In genomic region chr16:17499249-17499883, GRCm38 (mm10) we compare ENCODE assay signal across 10 mouse cellular contexts. TPM values are rescaled to one million over a fixed set of nuclear protein-coding genes. Genes with fewer than 3 reads are reported as not detected.
A peak's percentile ranks its signal among the peaks of the same experiment; 100 is the strongest.
DNase-seq lines count a peak whose midpoint lies in the region; ATAC-seq lines count a peak whose summit lies in the region.
"Had no signal": no experiment of that assay in that cellular context is flagged by ENCODE, and none has a peak within 500 bp of the region (broad histone marks: within the 10 kb centered on the region; RNA-seq: fewer than 3 reads in every experiment).

No protein-coding gene starts in this region.

- no peaks in the 10 kb centered on the region for H3K27me3 ChIP-seq in kidney, embryonic 16.5 days (ENCODE audit: insufficient read depth, low read length)
- no peaks in the 10 kb centered on the region for H3K27me3 ChIP-seq in embryonic facial prominence, embryonic 10.5 days (replicated peaks; ENCODE audit: low read depth, poor library complexity, severe bottlenecking)
- H3K27me3 ChIP-seq in hindbrain, embryonic 13.5 days: peaks cover 7% of the 10 kb centered on the region; the same call in 1 of the 2 replicates
- H3K27me3 ChIP-seq: embryonic facial prominence, embryonic 13.5 days had no signal

- peak; percentile 28 to 34 for DNase-seq in kidney, postnatal 4 days
- DNase-seq in embryonic facial prominence, embryonic 10.5 days (ENCODE audit: low spot score): peak; percentile 51
- DNase-seq in neural tube, embryonic 10.5 days (ENCODE audit: extremely low spot score, low spot score): peak; percentile 47
- DNase-seq in heart, postnatal 10 days: no peak
- no peak for DNase-seq in gastrocnemius, postnatal 36 days

- no peak overlapping the region for H3K27ac ChIP-seq in kidney, embryonic 16.5 days (ENCODE audit: low read length)
- H3K27ac ChIP-seq in embryonic facial prominence, embryonic 10.5 days (replicated peaks): peak overlapping the region; percentile 30; the same call in 1 of the 2 replicates
- peak overlapping the region; percentile 36; the same call in 1 of the 2 replicates for H3K27ac ChIP-seq in hindbrain, embryonic 13.5 days
- H3K27ac ChIP-seq: embryonic facial prominence, embryonic 13.5 days; liver, embryonic 14.5 days had no signal

- intact Hi-C loops in heart, postnatal 10 days (cut with DNase I): no loop called here
- intact Hi-C loops in gastrocnemius, postnatal 36 days (cut with DNase I): no loop called here

- no peak overlapping the region for H3K9ac ChIP-seq in kidney, embryonic 16.5 days (replicated peaks; ENCODE audit: low read length)
- no peak overlapping the region for H3K9ac ChIP-seq in hindbrain, embryonic 13.5 days
- H3K9ac ChIP-seq: embryonic facial prominence, embryonic 13.5 days; liver, embryonic 14.5 days had no signal

- ATAC-seq in kidney, embryonic 16.5 days (ENCODE audit: low FRiP score, low TSS enrichment): no peak
- ATAC-seq in hindbrain, embryonic 13.5 days (ENCODE audit: low FRiP score): peak; percentile 80
- ATAC-seq in megakaryocyte, adult 5-6 weeks (ENCODE audit: poor library complexity, severe bottlenecking): no peak

- WGBS in kidney, embryonic 16.5 days: 35% methylated on average over 10 of the region's 10 CpGs
- 28% methylated on average over 10 of the region's 10 CpGs for WGBS in embryonic facial prominence, embryonic 10.5 days
- WGBS in hindbrain, embryonic 13.5 days: 14% methylated on average over 10 of the region's 10 CpGs

- H3K4me3 ChIP-seq in kidney, embryonic 16.5 days (ENCODE audit: low read length): no peak overlapping the region
- H3K4me3 ChIP-seq in embryonic facial prominence, embryonic 10.5 days: peak overlapping the region; percentile 8; the same call in 1 of the 2 replicates
- H3K4me3 ChIP-seq in hindbrain, embryonic 13.5 days: no peak overlapping the region
- H3K4me3 ChIP-seq: embryonic facial prominence, embryonic 13.5 days had no signal

- 0 out of 2 replicates have a peak, but pooled peaks cover 5% of the 10 kb centered on the region for H3K4me1 ChIP-seq in kidney, embryonic 16.5 days (ENCODE audit: insufficient read depth, low read length)
- peaks cover 14% of the 10 kb centered on the region for H3K4me1 ChIP-seq in embryonic facial prominence, embryonic 10.5 days
- peaks cover 21% of the 10 kb centered on the region for H3K4me1 ChIP-seq in hindbrain, embryonic 13.5 days (replicated peaks)

- H3K4me2 ChIP-seq in kidney, embryonic 16.5 days (replicated peaks; ENCODE audit: low read depth, low read length): no peak overlapping the region
- no peak overlapping the region for H3K4me2 ChIP-seq in hindbrain, embryonic 13.5 days
- H3K4me2 ChIP-seq: embryonic facial prominence, embryonic 13.5 days had no signal

- no peaks in the 10 kb centered on the region for H3K9me3 ChIP-seq in kidney, embryonic 16.5 days (ENCODE audit: low read length)
- H3K9me3 ChIP-seq in embryonic facial prominence, embryonic 10.5 days: no peaks in the 10 kb centered on the region
- H3K9me3 ChIP-seq in hindbrain, embryonic 13.5 days: no peaks in the 10 kb centered on the region
- H3K9me3 ChIP-seq: embryonic facial prominence, embryonic 13.5 days had no signal

- no peaks in the 10 kb centered on the region for H3K36me3 ChIP-seq in kidney, embryonic 16.5 days (ENCODE audit: insufficient read depth, low read length)
- no peaks in the 10 kb centered on the region for H3K36me3 ChIP-seq in embryonic facial prominence, embryonic 10.5 days (replicated peaks)
- no peaks in the 10 kb centered on the region for H3K36me3 ChIP-seq in hindbrain, embryonic 13.5 days
- H3K36me3 ChIP-seq: embryonic facial prominence, embryonic 13.5 days had no signal

RNA-seq across cellular contexts. Expression of gene Lztr1, which starts 9.1 kb away (rescaled TPM):
- polyA plus RNA-seq in kidney, embryonic 16.5 days (2015; fragmentation: Nextera tagmentation; extraction: Ambion mirVana): 102 and 113 TPM in 2 replicates
- polyA plus RNA-seq in embryonic facial prominence, embryonic 10.5 days (2016; fragmentation: Nextera tagmentation; extraction: Ambion mirVana): 84.2 and 87.5 TPM in 2 replicates
- 133 TPM in 2 replicates for polyA plus RNA-seq in hindbrain, embryonic 13.5 days (2015; fragmentation: Nextera tagmentation; extraction: Ambion mirVana)
- total RNA-seq in heart, postnatal 10 days (2021): 10 to 100 TPM; 38.0 to 41.8 TPM
- 10 to 100 TPM; 18.8 to 23.2 TPM for total RNA-seq in gastrocnemius, postnatal 36 days (2021)
- total RNA-seq in megakaryocyte, adult 5-6 weeks (2015): 19.2 and 27.7 TPM in 2 replicates
- 38.1 and 49.8 TPM in 2 replicates for total RNA-seq in megakaryocyte, adult 5-6 weeks (2017)

RNA-seq across cellular contexts. Expression of gene Aifm3, which starts 10.0 kb away (rescaled TPM):
- 3.4 and 3.6 TPM in 2 replicates for polyA plus RNA-seq in kidney, embryonic 16.5 days (2015; fragmentation: Nextera tagmentation; extraction: Ambion mirVana)
- 0.75 and 1.1 TPM in 2 replicates for polyA plus RNA-seq in embryonic facial prominence, embryonic 10.5 days (2016; fragmentation: Nextera tagmentation; extraction: Ambion mirVana)
- 5.7 and 6.3 TPM in 2 replicates for polyA plus RNA-seq in hindbrain, embryonic 13.5 days (2015; fragmentation: Nextera tagmentation; extraction: Ambion mirVana)
- under 1 TPM; 0.34 to 0.45 TPM for total RNA-seq in heart, postnatal 10 days (2021)
- under 1 TPM in 1 of 2 experiments, not detected in 1; 0.20 TPM for total RNA-seq in gastrocnemius, postnatal 36 days (2021)
- total RNA-seq in megakaryocyte, adult 5-6 weeks (2015): not detected in 2 replicates
- not detected in 2 replicates for total RNA-seq in megakaryocyte, adult 5-6 weeks (2017)

RNA-seq across cellular contexts. Expression of gene Thap7, which starts 31.6 kb away (rescaled TPM):
- polyA plus RNA-seq in kidney, embryonic 16.5 days (2015; fragmentation: Nextera tagmentation; extraction: Ambion mirVana): 61.1 and 61.5 TPM in 2 replicates
- 49.4 and 52.2 TPM in 2 replicates for polyA plus RNA-seq in embryonic facial prominence, embryonic 10.5 days (2016; fragmentation: Nextera tagmentation; extraction: Ambion mirVana)
- polyA plus RNA-seq in hindbrain, embryonic 13.5 days (2015; fragmentation: Nextera tagmentation; extraction: Ambion mirVana): 68.2 and 69.0 TPM in 2 replicates
- 10 to 100 TPM; 17.8 to 20.0 TPM for total RNA-seq in heart, postnatal 10 days (2021)
- 10 to 100 TPM; 12.8 to 14.4 TPM for total RNA-seq in gastrocnemius, postnatal 36 days (2021)
- total RNA-seq in megakaryocyte, adult 5-6 weeks (2015): 8.9 and 14.9 TPM in 2 replicates
- 19.1 and 29.2 TPM in 2 replicates for total RNA-seq in megakaryocyte, adult 5-6 weeks (2017)

RNA-seq across cellular contexts. Expression of gene Crkl, which starts 47.6 kb away (rescaled TPM):
- 77.6 and 78.5 TPM in 2 replicates for polyA plus RNA-seq in kidney, embryonic 16.5 days (2015; fragmentation: Nextera tagmentation; extraction: Ambion mirVana)
- polyA plus RNA-seq in embryonic facial prominence, embryonic 10.5 days (2016; fragmentation: Nextera tagmentation; extraction: Ambion mirVana): 70.9 and 73.3 TPM in 2 replicates
- polyA plus RNA-seq in hindbrain, embryonic 13.5 days (2015; fragmentation: Nextera tagmentation; extraction: Ambion mirVana): 79.1 and 86.2 TPM in 2 replicates
- total RNA-seq in heart, postnatal 10 days (2021): 10 to 100 TPM; 27.9 to 33.8 TPM
- 10 to 100 TPM; 17.3 to 17.6 TPM for total RNA-seq in gastrocnemius, postnatal 36 days (2021)
- 25.4 and 29.5 TPM in 2 replicates for total RNA-seq in megakaryocyte, adult 5-6 weeks (2015)
- total RNA-seq in megakaryocyte, adult 5-6 weeks (2017): 25.9 and 26.5 TPM in 2 replicates

Comparison
In these comparisons a context has a peak if more than half of its experiments do, and no peak if none do; other contexts are left out.
1. DNase-seq: peak in kidney, postnatal 4 days (2 of 2), embryonic facial prominence, embryonic 10.5 days (single experiment) and neural tube, embryonic 10.5 days (single experiment); none in heart, postnatal 10 days (0 of 2) and gastrocnemius, postnatal 36 days (0 of 2).